Mouse (Mus musculus): ENCODE results near the gene Spib. TPM values are rescaled to one million over a fixed set of nuclear protein-coding genes. Genes with fewer than 3 reads are reported as not detected.

Gene Spib
- total RNA-seq, 2 experiments from 2014 or later, result 4.7 TPM; not detected in 1

GRCm38 (mm10) chr7:44549621-44550408, 17.9 kb upstream of the Spib start:
- ATAC-seq (replicated peaks; ENCODE audit: low FRiP score, low TSS enrichment, poor library complexity, severe bottlenecking), result no peak

GRCm38 (mm10) chr7:44548497-44549087, 16.7 kb upstream of the Spib start, which contains the start of gene Pold1:
TSS of gene Pold1 (minus strand) at chr7:44548849.
- ATAC-seq (replicated peaks; ENCODE audit: low FRiP score, low TSS enrichment, poor library complexity, severe bottlenecking), result peak; percentile 86

- ATAC-seq (replicated peaks; ENCODE audit: low FRiP score, low TSS enrichment, poor library complexity, severe bottlenecking), result no peak
These were observed 15.9 kb upstream of the Spib start for GRCm38 (mm10) chr7:44547725-44548124.

- no peak for ATAC-seq (replicated peaks; ENCODE audit: low FRiP score, low TSS enrichment, poor library complexity, severe bottlenecking)
These were observed 15.2 kb upstream of the Spib start for GRCm38 (mm10) chr7:44547041-44547440.

GRCm38 (mm10) chr7:44546274-44546673, 14.4 kb upstream of the Spib start:
- ATAC-seq (replicated peaks; ENCODE audit: low FRiP score, low TSS enrichment, poor library complexity, severe bottlenecking), result no peak

DNA sequence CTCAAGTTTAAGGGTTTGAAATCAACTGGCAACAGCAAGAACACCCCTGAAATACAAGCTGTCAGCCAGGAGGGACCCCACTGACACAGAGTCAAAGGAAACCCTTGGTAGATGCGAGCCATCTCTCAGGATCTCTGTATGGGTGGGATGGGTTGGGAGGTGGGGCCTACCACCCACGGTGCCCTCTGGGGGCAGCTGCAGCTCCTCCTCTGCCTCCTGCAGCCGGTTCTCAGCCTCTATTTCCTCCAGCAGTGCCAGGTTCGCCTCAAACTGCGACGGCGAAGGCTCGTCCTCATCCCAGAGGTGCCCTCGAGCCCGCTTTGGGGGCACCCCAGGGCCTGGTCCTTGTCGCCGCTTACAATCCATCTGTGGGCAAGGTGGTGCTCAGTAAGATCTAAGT, 11.2 kb upstream of the Spib start:
- ATAC-seq (replicated peaks; ENCODE audit: low FRiP score, low TSS enrichment, poor library complexity, severe bottlenecking), result no peak

DNA sequence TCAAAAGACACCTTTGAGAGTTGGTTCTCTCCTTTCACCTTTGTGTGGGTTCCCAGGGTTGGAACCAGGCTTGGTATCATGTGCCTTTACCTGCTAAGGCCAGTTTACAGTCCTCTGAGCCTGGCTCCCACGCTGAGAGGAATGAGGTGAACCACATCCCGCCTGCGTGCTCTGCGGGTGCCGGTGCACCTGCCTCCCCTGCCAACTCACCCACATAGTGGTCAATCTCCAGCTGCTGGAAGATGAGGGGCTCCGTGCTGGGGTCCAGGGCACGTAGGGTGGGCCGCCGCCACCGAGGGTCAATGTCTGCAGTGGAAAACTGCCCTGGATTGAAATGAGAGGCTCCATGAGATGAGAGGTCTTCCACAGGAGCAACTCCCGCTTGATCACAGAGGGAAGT, 10.7 kb upstream of the Spib start:
- no peak for ATAC-seq (replicated peaks; ENCODE audit: low FRiP score, low TSS enrichment, poor library complexity, severe bottlenecking)

- no peak for ATAC-seq (replicated peaks; ENCODE audit: low FRiP score, low TSS enrichment, poor library complexity, severe bottlenecking)
These were observed 7.1 kb upstream of the Spib start for GRCm38 (mm10) chr7:44538756-44539624.

DNA sequence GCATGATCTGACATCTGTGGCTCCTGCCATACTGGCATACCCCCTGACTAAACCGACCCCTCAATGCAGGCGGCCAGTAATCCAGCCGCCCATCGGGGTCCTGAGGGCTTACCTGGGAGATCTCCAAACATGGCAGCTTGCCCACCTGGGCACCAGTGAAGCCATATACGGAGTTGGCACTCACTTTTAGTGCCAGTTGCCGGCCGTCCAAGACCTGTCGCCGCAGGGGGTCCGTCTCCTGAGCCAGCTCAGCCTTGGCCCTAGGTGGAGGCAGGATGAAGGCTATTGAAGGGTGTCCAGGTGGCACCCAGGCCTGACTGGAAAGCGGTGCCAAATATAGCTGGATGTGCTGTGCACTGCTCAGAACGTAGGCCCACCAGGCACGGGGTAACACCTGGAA, 5.6 kb upstream of the Spib start:
- ATAC-seq (replicated peaks; ENCODE audit: low FRiP score, low TSS enrichment, poor library complexity, severe bottlenecking), result no peak

DNA sequence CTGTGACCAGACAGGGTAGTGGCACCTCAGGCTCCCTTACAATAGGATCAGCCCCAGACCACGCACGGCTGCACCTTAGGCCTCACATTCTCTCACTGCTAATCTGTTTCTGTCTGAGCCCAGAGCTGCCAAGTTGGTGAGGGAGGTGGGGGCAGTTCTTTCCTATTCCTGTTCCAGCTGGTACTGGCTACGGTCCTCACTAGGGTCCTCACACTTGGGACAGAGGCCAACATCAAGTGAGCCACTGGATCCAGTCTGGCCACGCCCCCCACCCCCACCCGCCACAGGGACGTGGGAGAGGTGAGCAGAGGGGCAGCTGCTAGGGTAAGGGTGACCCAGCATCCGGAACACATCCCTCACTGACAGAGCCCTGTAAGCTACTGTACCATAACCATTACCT, 5.1 kb upstream of the Spib start:
- no peak for ATAC-seq (replicated peaks; ENCODE audit: low FRiP score, low TSS enrichment, poor library complexity, severe bottlenecking)

DNA sequence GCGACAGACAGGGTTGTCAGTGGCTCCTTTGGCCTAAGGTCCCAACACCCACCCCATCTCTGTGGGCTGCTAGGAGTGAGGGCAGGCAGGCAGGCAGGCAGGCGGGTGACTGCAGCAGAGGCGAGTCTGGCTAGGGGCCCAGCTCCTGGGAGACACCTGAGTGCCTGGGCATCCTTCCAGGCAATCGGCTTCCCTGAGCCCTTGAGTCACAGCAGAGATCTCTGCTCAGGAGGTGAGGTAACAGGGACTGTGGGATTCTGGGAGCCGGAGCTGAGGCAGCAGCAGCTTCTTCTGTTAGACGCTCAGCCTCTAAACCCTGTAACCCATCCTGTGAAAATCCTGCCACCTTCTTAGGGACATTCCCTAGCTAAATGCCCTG, 4.7 kb upstream of the Spib start:
- no peak for ATAC-seq (replicated peaks; ENCODE audit: low FRiP score, low TSS enrichment, poor library complexity, severe bottlenecking)

- no peak for ATAC-seq (replicated peaks; ENCODE audit: low FRiP score, low TSS enrichment, poor library complexity, severe bottlenecking)
These were observed 4.1 kb upstream of the Spib start for GRCm38 (mm10) chr7:44535657-44536589.

- no peak for ATAC-seq (replicated peaks; ENCODE audit: low FRiP score, low TSS enrichment, poor library complexity, severe bottlenecking)
These were observed 3.0 kb upstream of the Spib start for GRCm38 (mm10) chr7:44534656-44535441.

DNA sequence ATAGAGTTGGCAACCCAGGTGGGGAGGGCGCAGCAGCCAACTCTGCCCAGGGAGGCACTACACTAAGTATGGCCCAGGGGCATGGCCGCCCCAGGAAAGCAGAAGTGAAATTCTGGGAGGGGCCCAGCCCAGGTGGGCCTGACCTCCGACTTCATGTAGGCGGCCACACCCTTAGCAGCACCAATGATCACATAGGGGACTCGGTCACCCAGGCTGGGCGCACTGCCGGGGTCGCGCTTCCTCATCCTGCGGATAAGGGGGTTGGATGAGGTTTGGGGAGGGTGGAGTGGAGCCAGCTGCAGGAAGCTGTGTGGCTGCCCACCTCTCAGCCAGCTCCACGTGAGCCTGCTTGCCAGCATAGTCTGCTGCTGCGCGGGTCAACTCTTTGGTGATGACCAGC, 2.4 kb upstream of the Spib start:
- no peak for ATAC-seq (replicated peaks; ENCODE audit: low FRiP score, low TSS enrichment, poor library complexity, severe bottlenecking)

- no peak for ATAC-seq (replicated peaks; ENCODE audit: low FRiP score, low TSS enrichment, poor library complexity, severe bottlenecking)
These were observed 1.8 kb upstream of the Spib start for GRCm38 (mm10) chr7:44533746-44534045.

- ATAC-seq (replicated peaks; ENCODE audit: low FRiP score, low TSS enrichment, poor library complexity, severe bottlenecking), result no peak
These were observed 1.3 kb upstream of the Spib start for GRCm38 (mm10) chr7:44532918-44533745.

- ATAC-seq (replicated peaks; ENCODE audit: low FRiP score, low TSS enrichment, poor library complexity, severe bottlenecking), result no peak
These were observed 664 bp downstream of the Spib start for GRCm38 (mm10) chr7:44531207-44531606.

DNA sequence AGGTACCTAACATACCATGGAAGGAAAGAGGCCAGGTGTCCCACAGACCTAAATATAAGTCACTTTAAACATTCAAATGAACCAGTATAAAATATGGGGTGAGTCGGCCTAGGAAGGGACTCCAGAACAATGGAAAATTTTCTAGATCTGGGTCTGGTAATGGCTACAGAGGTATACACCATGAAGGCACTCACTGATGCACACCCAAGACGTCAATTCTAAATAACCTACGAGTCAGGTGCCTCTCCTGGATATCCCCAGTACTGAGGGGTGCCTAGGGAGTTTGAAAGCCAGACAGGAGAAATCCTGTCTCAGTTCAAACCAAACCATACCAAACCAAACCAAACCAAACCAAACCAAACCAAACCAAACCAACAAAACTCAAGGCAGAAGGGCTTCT, 1.4 kb downstream of the Spib start:
- ATAC-seq (replicated peaks; ENCODE audit: low FRiP score, low TSS enrichment, poor library complexity, severe bottlenecking), result no peak

Data from megakaryocyte-erythroid progenitor cell, adult 5-6 weeks (primary cell).